Mouse (Mus musculus) MN1 (cell line): Measurements from ENCODE around the gene Mmaa.

Experiments used
- DNase-seq: peaks from one replicate; pipeline ENCODE4 v3.0.0-alpha.2; 2016; ENCODE audit warnings: low spot score

The Mmaa gene

DNA sequence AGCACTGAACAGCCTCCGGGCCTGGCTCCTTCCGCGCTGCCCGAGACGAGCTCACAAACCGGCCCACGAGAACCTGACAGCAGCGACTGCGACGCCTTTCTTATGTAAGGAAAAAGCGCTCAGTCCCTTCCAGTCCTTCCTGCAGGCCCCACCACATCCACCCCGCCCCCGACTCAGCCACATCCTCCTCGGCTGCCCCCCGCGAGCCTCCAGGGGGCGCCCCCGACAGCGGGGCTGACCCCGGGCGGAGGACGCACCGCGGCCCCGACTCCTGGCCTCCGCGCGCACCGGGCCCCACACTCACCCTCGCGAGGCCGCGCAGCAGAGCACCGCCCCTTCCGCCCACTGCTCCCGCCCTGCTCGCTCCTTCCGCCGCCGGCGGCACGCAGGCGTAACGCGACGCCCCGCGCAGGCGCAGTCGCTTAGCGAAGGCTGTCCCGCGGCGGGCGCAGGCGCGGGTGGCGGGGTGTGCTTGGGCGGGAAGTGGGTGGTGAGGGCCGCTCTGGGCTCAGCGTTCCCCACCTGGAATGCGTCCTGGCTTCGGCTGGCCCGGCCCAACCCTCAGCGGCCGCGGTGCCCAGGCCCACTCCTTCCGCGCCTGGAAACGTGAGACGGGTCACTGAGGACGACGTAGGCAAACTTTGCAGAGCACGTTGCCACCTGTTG, at the start of gene Mmaa:
TSS of gene Mmaa (minus strand) at position 328 of the 666 bp plus-strand sequence.
- peak; percentile 99 for DNase-seq

DNA sequence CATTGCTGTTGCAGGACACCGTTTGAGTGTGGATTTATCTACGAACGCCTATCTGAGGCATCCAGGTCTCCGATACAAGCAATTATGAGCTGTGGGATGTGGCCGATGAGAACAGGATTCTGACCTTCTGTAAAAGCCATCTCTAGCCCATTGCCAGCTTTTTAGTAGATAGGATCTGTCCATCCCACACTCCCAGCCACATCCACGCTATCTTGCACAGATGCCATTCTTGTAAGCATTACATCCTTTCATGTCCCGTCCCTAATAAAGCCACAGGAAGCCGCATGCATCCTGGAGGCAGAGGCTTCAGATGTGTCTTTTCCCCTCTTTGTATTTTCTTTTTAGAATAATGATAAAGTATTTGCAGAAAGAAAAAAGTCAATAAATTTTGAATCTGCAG, 46.5 kb upstream of the Mmaa start:
- no peak for DNase-seq

DNA sequence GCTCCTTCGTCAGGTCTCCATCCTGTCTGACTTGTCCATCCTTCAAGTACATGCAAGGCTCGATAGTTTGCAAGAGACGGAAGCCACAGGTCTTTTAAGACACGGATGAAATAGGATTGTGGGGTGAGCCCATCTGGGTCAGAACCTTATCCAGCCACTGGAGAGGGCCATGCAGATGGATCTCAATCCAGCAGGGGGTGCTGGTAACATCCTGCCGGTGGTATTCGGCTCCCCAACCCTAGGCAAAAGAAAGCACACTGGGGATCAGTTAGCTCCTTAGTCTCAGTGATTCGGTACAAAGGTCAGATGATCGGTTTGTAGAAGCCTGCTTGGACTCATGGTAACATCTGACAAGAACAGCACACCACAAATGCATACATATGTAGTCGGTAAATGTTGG, 44.8 kb upstream of the Mmaa start:
- DNase-seq = no peak

DNA sequence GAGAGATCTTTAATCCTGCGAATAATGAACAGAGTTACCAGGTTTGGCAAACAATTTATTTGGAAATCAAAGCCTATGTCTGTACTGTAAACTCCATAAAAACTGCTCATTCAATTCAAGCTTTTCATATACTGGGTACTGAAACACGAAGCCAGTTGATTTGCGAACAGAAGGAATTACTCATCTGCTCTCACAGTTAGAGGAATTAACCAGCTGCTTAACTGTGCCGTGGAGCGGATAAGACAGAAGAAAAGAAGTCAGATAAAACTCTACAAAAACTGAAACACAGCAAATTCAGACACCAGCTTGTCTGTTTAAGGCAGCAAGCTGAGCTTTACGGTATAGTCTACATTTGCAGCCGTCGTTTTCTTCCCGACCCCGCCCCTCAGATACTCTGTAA, 43.9 kb upstream of the Mmaa start:
- no peak for DNase-seq

DNA sequence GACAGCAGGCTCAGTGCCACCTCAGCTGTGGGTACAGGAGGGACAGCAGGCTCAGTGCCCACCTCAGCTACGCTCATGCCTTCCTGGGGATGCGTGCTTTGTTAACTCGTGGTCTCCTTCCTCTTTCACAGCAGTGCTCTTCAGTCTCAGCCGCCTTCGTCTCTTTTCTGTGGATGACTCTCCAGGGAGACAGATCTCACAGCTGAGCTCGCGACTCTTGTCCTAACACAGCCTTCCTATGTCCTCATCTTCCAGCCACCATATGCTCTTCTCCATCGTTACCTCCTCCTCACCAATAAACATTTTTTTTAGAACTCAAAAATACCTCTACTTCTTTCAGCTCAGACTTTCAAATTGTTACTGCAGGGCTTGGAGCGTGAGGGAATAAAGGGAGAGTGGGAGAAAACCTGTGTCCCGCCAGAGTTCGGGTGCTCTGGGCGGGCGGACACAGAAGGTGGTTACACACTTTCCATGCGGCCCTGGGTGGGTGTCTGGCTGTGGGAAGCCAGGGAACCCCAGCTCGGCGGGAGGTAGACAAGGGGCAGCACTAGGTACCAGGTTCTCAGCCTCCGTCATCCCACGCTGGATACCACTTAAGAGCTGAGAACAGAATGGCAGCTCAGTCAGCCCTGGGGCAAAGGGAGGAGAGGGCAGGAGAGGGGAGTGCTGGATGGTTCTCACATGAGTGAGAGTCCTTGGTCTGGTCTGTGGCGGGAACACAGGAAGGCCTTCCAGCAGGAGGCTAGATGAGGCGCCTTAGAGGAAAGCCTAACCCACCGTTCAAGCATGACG, 37.6 kb upstream of the Mmaa start:
- DNase-seq = no peak

DNA sequence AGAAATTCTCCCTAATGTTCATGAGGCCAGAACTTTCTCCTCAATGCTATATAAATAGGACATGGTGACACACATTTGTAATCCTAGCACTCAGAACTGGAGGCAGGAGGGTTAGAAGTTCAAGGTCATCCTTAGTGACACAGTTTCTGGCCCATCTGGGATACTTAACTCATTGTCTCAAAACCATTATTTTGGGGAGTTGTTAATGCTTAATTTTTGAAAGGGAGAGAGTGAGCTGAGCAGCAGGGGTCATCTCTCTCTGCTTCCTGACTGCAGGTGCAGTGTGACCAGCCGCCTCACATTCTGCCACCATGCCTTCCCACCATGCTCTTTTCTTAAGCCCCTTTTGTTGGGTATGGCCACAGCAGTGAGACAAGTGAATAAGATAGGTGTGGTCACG, 36.8 kb upstream of the Mmaa start:
- DNase-seq = no peak

DNA sequence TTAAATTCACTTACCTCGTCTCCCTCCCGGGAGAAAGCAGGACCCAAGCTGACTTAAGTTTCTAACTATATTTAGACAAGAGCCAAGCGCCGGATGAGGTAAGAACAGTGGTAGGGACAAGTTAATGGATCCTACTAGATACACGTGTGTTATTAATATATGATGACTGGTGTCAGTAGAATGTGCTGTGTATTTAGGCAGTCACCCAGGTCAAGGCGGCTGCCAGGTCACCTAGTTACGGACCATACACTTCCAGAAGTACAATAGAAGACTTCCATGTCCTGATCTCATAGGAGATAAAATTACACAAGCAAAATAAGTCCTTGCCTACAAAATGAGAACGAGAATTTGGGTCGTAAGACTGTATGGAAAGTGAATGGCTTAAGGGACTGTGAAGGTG, 36.3 kb upstream of the Mmaa start:
- DNase-seq = no peak

DNA sequence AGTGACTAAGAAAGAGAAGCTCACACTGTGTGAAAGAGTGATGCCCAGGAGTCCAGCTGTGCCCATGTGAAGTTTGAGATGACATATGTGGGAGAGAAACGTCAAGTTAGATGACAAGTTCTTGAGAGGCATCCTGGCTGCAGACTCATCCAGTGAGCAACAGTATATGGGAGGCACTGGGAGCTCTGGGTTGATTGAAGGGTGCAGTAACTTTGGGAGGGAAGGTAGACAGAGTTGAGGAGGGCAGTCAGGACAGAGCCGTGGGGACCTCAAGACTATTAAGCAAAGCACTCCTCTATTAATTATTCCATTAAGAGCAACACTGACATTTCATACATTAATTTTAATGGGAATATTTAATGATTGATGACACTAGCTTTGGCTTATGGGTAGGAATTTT, 35.0 kb upstream of the Mmaa start:
- no peak for DNase-seq

DNA sequence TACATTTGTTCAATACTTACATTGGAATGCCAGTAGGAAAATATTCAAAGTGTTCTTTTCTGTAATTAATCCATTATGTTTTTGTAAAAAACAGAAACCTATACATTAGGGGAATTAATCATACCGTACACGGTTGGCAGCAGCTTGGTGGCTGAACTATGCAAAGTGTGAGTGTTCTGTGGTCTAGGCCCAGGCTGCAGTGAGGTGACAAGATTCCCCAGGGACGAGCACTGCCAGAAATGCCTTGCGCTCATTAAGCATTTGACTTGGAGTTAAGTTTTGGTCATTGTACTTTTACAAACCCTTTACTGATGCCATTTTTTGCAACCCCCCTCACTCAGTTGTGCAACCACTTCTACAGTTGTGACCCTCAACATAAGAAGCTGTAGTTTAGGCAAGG, 34.4 kb upstream of the Mmaa start:
- no peak for DNase-seq

DNA sequence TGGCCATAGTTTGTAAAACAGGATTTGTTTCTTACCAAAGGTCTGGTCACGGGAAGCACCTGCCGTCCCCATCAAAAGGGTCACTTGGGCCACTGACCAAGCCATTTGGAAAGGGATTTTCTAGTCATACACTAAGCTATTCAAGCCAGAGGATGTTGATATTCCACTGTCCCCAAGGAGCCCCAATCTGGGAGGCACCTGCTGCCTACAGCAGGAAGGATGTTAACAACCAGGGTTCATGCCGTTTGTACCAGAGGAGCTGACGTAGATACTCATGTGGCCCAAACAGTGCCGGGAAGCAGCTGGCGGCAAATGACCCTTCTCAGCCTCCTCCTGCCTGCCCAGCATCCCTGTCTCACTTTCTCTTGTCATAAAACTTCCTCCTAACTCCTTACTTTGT, 30.8 kb upstream of the Mmaa start:
- no peak for DNase-seq

DNA sequence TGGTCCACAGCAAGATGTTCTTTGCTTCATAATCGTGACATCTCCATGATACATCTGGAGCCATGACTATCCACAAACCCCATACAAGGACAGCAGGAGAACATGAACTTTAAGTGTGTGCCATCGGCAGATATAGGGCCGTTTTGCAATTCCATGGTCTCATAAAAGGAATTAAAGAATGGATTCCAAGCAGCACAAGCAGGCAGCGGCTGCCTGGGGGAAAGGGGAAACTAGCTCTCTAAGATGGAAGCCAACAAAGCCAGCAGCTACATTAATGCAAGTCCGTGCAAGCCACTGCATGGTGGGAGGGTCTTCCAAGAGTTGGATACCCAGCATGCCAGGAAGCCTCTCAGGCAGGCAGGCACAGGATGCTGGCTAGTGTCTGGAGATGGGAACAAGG, 30.2 kb upstream of the Mmaa start:
- DNase-seq = no peak

DNA sequence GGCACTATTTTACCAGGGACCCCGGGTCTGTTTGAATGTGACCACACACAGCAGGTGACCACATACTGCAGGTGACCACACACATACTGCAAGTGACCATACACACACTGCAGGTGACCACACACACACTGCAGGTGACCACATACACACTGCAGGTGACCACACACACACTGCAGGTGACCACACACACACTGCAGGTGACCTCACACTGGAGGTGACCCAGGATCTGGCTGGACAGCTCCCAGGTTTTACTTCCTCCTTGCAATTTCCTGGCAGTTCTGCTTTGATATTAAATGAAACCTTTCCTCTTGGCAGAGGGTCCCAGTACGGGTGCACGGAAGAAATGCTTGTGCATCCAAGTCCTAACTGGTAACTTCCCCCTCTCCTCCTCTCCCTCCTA, 29.3 kb upstream of the Mmaa start:
- no peak for DNase-seq

DNA sequence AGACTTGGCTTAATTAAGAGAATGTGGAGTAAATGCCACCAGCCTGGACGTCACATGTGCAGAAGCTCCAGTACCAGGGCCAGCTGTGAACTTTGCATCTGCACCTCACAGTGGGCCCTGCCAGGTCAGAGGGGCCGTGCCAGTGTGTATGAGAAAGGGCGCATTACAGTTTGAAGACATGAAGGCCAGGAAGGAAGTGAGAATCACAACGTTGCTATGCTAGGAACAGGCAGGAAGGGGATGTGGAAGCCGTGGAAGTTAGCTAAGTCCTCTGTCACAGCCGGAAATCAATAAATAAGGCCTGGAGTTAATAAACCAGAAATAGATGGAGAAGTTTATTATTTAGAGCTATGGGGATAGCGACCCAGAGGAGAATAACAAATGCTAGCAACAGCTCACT, 28.4 kb upstream of the Mmaa start:
- DNase-seq = no peak

DNA sequence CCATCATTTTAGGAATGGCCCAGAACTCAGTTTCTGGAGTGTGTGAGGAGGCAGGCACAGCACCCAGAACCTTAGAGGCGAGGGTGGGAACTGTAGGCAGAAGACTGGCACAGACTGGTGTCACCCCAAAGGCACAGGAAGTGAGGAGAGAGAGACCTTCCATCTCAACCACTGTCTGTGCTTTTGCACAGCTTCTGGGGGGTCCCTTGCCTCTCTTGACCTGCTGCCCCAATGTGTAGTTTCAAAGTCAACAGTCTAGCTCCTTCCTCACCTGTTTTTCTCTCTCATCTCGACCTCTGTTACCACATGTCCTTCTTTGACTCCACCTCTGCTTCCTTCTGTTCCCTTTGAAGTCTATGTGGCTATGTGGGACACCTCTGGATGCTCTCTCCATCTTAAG, 16.1 kb upstream of the Mmaa start:
- no peak for DNase-seq

DNA sequence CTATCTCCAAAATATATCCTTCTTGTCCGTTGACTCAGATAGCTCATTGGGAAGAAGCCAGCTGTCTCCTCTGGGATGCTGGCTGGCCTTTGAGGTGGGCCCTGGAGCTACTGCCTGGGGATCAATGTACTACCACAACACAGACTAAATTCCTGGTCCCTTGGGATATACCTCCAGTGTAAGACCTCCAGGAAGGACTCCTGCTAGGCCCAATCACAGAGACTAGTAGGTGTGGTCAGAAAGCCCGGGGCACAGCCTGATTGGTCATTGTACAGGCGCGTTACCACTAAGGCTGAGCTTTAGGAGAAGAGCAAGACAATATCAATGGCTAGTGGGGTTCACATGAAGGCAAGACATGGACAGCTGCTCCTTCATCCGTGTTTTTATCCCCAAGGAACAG, 11.2 kb upstream of the Mmaa start:
- no peak for DNase-seq

DNA sequence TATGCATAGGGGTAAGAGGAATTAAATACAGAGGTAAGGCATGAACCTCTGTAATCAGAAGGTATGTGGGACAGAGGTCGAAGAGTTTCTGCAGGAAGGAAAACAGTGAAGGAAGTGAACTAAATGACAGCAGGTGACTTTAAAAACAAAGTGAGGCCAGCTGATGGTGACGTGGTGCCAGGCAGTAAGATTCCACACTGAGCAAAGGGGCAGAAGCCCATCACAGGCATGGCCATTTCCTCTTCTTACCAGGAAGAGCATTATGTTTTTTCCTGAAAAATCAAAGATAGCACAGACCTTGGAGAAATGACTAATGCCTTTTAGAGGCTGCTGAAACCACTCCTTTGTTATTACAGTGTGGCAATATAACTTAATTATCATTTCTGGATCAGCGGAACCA, 6.8 kb upstream of the Mmaa start:
- no peak for DNase-seq

DNA sequence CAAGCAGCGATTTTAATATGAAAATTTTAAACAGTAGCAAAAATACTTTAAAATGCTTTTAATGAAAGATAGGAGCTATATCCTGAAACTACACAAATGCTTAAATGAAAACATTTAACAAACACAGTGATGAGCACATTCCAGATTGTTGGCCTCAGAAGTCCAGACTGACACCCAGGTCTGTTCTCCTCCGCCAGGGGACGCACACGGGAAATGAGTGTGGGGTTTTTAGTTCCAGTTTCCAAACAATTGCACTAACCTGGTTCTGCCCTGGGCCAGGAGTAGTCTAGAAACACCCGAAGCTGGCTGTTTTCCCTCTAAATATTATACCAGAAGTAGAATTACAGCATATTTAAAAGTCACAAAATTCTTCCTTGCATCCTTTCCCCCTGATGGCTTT, 5.0 kb upstream of the Mmaa start:
- no peak for DNase-seq

DNA sequence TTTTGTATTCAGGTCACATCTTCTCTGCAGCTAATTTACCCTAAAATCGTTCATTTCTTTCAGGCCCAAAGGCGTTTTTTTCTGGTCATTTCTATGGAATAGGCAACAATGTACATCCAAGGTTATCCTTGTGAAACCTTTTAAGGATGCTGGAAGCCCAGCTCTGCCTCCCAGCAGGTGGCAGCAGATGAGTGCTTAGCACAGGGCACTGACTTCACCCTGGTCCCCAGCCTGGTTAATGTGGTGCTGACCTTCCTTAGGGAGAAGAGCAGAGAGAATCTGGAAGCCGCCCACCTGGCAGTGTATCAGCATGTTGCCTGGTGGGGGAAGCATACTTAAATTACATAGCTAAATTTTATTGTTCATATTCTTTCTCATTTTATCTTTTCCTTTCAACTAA, 3.0 kb upstream of the Mmaa start:
- peak; percentile 80 for DNase-seq

DNA sequence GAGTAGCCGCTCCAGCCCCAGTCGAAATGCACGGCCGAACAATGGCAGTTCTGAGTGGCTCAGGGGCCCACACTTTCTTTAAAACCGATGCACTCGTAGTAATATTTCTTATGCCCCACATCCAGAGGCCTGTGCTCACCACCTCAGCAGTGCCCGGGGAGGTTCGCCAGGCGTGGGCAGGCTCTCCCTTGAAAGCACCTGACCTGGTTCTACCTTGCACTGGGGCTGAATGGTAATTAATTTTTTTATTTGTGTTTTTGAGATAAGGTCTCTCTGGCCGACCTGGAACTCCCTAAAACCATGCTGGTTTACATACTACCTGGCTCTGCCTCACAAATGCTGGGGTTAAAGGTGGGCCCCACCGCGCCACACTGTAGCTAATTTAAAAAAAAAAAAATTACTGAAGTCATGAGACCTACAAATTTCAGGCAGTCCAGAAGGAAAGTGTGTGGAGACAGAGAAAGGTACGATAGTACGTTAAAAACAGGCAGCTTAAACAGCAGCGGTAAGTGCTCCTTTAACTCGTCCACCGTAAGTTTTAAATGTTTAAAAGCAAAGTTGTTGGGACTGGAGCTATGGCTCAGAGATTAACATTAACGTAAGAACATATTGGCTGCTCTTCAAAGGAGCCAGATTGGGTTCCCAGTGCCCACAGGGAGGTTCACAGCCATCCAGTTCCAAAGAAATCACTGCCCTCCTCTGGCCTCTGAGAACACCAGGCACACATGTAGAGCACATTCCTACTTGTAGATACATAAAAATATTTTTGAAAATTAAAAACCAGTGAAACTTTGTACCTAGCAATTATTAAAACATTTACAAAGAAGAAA, 754 bp upstream of the Mmaa start:
- DNase-seq = no peak

DNA sequence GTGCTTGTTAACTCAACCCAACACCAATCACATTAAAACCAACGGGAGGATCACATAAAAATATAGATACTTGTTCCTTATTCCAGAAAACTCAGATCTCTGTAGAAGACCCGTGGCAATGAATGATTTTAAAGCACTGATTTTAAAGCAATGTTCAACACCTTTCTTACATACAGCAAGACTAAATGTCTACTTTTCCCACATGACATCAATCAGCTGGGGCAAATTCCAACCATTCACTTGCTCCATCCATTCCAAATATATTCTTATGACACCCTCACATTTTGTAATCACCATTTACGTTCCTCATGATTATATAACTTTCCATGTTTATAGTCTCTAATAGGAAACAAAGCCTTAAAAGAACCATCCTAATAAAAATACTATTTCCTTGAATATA, 896 bp downstream of the Mmaa start:
- peak; percentile 15 for DNase-seq

DNA sequence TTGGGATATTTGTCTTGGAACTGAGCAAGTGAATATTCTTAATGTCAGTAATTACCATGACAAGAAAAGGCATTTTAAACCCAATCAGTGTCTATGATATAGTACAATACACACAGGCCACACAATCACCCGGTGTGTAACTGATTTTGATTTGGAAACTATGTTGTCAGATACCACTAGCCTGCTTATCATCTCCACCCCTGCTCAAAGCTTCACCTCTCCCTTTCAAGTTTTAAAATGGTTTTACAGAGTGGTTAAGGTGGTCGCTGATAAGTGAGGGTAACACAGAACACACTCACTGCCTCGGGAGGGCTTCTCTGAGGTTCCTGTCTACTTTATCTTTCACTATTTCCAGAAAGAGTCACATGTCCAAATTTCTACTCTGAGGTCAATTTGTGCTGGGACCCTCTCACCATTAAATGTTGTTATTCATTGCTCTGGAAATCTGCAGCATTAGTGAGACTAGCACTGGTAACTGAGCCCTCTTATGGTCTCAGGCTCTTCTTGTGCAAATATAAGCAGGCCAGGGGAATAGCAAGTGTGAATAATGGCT, 1.9 kb downstream of the Mmaa start:
- DNase-seq = no peak

DNA sequence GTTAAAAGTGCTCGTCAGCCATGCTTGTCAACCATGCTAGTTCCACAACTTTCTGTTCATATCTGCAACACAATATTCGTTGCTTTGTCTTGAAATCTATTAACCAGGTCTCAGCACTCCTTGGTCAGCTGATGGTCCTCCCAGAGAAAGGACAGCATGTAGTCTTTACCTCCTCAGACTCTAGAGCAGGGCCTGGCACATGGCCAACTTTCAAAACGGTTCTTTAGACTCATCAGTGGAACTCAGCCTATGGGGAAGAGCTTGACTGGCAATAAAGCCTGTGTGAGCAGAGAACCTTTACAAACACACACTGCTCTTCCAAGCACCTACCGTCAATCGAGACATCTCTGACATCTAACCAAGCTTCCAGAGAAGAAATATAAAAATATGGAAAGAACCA, 5.1 kb downstream of the Mmaa start:
- peak; percentile 14 for DNase-seq

DNA sequence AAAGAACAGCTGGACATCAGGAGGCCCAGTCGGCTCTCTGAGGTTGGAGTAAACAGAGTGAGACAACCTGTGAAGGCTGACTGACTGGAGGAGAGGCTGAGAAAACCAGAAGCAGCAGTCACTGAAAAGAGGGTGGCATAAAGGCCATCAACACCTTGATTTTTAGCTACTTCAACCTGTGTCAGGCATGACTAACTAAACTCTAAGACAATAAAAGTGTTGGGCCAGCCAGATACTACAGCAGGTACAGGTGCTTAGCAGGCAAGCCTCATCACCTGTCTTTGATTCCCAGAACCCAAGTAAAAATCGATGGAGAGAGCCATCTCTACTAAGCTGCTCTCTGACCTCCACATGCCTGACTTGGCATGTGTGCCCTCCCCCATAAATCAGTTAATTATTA, 6.1 kb downstream of the Mmaa start:
- DNase-seq = no peak
